Mouse (Mus musculus): ENCODE data around the gene Meox1. TPM values are rescaled to one million over a fixed set of nuclear protein-coding genes. Genes with fewer than 3 reads are reported as not detected.

The Meox1 gene
- polyA plus RNA-seq (2012; fragmentation: generic; extraction: Trizol), result 0.16 TPM

DNA sequence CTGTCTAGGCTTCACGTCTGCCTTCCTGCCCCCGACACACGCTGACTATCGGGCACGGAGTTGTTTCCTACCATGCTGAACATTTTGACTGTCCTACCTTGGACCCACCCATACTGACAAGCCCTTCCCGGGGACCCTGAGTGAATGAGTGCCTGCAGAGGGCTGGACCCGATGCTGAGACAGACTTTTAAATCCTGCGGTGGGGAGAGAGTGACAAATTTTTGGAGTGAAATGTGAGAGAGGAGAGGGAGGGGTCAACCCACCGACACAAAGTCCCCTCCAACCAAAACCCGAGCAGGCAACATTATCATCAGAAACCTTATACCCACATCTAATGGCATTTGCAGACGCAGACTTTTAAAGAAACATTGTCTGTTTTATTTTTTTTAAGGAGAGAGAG, at the start of gene Meox1:
Meox1 (minus strand) TSS at position 171 of the 400 bp plus-strand sequence.
- H3K4me3 ChIP-seq, result no peak within 1 kb of the TSS
- H3ac ChIP-seq (ENCODE audit: control insufficient read depth, insufficient read length), result no peak within 1 kb of the TSS
- no peaks in the 10 kb centered on the region for H3K79me2 ChIP-seq (ENCODE audit: control insufficient read depth, insufficient read depth)
- H3K4me2 ChIP-seq (ENCODE audit: low read depth), result peak within 1 kb of the TSS; percentile 61
- TF ChIP-seq MYOG (IDR thresholded peaks at IDR 0.05; ENCODE audit: control insufficient read depth in 1 of 3, insufficient read depth in 1 of 3, insufficient read length in 2 of 3, low read depth in 2 of 3) (peak in 1 of 3 experiments; percentile 39), MYOD1 (IDR thresholded peaks at IDR 0.05; ENCODE audit: control insufficient read depth in 1 of 3, insufficient read length in 2 of 3, low read depth in 2 of 3) (peak in 1 of 3 experiments; percentile 46), E2F4 (IDR thresholded peaks at IDR 0.05; ENCODE audit: insufficient read depth) (no peak)
- H3K27me3 ChIP-seq (ENCODE audit: control insufficient read depth, insufficient read depth, insufficient read length), result no peaks in the 10 kb centered on the region
- H3K36me3 ChIP-seq (ENCODE audit: control insufficient read depth, insufficient read depth), result no peaks in the 10 kb centered on the region

DNA sequence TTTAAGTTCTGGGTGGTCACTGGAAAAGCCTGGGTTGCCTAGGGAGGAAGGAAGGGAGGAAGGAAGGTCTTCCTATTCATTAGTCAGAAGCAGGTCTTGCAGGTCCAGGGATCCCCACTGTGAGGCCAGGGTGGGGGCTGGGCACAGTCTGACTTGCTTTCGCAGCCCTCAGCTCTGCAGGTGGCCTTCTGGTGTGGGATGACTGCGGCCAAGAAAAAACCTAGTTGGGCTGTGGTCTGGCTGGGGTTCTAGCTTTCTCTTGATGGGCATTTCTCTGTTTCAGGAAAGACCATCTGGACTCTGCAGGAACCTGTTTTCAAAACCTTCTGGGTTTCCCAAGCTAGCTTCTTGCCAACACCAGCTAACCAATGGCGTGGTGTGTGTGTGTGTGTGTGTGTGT, 48.9 kb upstream of the Meox1 start:
- TF ChIP-seq TCF3 (IDR thresholded peaks at IDR 0.05; ENCODE audit: insufficient read length, low read depth), result no peak
- no peak for TF ChIP-seq MAX (IDR thresholded peaks at IDR 0.05; ENCODE audit: low read depth)
- no peak for TF ChIP-seq TCF12 (IDR thresholded peaks at IDR 0.05; ENCODE audit: insufficient read depth, poor library complexity, severe bottlenecking)
- H3K27me3 ChIP-seq (ENCODE audit: control insufficient read depth, insufficient read depth, insufficient read length), result peaks cover 71% of the 10 kb centered on the region
- no peak overlapping the region for H3K4me3 ChIP-seq
- H3K36me3 ChIP-seq (ENCODE audit: control insufficient read depth, insufficient read depth), result no peaks in the 10 kb centered on the region
- H3K79me2 ChIP-seq (ENCODE audit: control insufficient read depth, insufficient read depth), result no peaks in the 10 kb centered on the region
- no peak overlapping the region for H3ac ChIP-seq (ENCODE audit: control insufficient read depth, insufficient read length)
- no peak overlapping the region for H3K4me2 ChIP-seq (ENCODE audit: low read depth)

DNA sequence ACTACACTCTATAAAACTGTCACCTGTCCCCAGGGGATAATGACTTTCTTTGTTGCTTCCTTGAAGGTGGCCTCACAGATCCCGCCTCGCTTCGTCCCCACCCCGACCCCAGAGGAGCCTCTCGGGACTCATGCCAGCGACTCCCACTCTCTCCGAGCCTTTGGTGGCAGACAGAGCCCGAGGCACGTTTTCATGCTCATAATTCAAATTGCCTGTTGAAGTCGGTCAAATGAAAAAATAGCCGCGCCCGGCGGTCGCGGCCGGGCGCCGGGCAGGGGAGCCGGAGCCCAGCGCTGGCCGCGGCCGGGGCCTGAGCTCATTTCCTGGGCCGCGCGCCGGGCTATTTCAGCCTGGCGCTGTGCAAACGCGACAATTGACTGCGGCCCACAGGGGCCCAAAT, 42.9 kb upstream of the Meox1 start:
- TF ChIP-seq MYOG (IDR thresholded peaks at IDR 0.05; ENCODE audit: control insufficient read depth in 1 of 3, insufficient read depth in 1 of 3, insufficient read length in 2 of 3, low read depth in 2 of 3) (no peak), TCF3 (IDR thresholded peaks at IDR 0.05; ENCODE audit: insufficient read length, low read depth) (no peak)
- Histone ChIP-seq H3K4me2 (ENCODE audit: low read depth) (no peak overlapping the region), H3K4me3 (no peak overlapping the region)

DNA sequence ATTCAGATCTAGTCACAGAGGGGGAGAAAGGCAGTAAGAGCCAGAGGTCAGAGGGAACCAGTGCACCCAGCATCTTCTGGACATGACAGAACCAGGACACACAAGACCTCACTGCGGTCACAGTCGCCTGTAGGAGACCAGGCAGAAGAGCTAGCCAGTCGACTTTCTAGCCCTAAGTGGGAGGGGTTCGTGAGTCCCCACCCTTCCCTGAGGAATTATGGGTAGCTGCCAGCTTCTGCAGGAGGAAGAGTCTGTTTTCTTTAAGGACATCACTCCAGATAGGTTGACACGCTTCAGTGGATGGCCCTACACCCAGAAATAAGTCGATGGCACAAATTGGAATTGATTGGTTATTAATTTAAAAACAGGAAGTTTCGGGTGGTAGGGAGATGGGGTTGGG, 42.2 kb upstream of the Meox1 start:
- Histone ChIP-seq H3K4me3 (no peak overlapping the region), H3ac (ENCODE audit: control insufficient read depth, insufficient read length) (no peak overlapping the region), H3K27me3 (ENCODE audit: control insufficient read depth, insufficient read depth, insufficient read length) (peaks cover 67% of the 10 kb centered on the region), H3K36me3 (ENCODE audit: control insufficient read depth, insufficient read depth) (no peaks in the 10 kb centered on the region), H3K4me2 (ENCODE audit: low read depth) (no peak overlapping the region), H3K79me2 (ENCODE audit: control insufficient read depth, insufficient read depth) (no peaks in the 10 kb centered on the region)
- no peak for TF ChIP-seq POLR2A (IDR thresholded peaks at IDR 0.05; ENCODE audit: insufficient read length, low read depth)
- TF ChIP-seq USF1 (IDR thresholded peaks at IDR 0.05; ENCODE audit: low read depth), result no peak
- TF ChIP-seq SRF (IDR thresholded peaks at IDR 0.05; ENCODE audit: control insufficient read depth, insufficient read length, low read depth), result no peak
- no peak for TF ChIP-seq TCF3 (IDR thresholded peaks at IDR 0.05; ENCODE audit: insufficient read length, low read depth)
- TF ChIP-seq MYOD1 (IDR thresholded peaks at IDR 0.05; ENCODE audit: control insufficient read depth in 1 of 3, insufficient read length in 2 of 3, low read depth in 2 of 3), result no peak
- TF ChIP-seq MYOG (IDR thresholded peaks at IDR 0.05; ENCODE audit: control insufficient read depth in 1 of 3, insufficient read depth in 1 of 3, insufficient read length in 2 of 3, low read depth in 2 of 3), result no peak
- TF ChIP-seq E2F4 (IDR thresholded peaks at IDR 0.05; ENCODE audit: insufficient read depth), result no peak
- TF ChIP-seq MAX (IDR thresholded peaks at IDR 0.05; ENCODE audit: low read depth), result no peak
- no peak for TF ChIP-seq REST (IDR thresholded peaks at IDR 0.05; ENCODE audit: insufficient read depth, insufficient read length)
- TF ChIP-seq CEBPB (IDR thresholded peaks at IDR 0.05; ENCODE audit: insufficient read depth, poor library complexity, severe bottlenecking), result no peak
- no peak for TF ChIP-seq TCF12 (IDR thresholded peaks at IDR 0.05; ENCODE audit: insufficient read depth, poor library complexity, severe bottlenecking)
- no peak for TF ChIP-seq POLR2AphosphoS2 (IDR thresholded peaks at IDR 0.05; ENCODE audit: insufficient read length, low read depth)

More for the DNA sequence above, 42.9 kb upstream of the Meox1 start:
- peaks cover 67% of the 10 kb centered on the region for H3K27me3 ChIP-seq (ENCODE audit: control insufficient read depth, insufficient read depth, insufficient read length)
- H3ac ChIP-seq (ENCODE audit: control insufficient read depth, insufficient read length), result no peak overlapping the region
- no peaks in the 10 kb centered on the region for H3K36me3 ChIP-seq (ENCODE audit: control insufficient read depth, insufficient read depth)
- no peaks in the 10 kb centered on the region for H3K79me2 ChIP-seq (ENCODE audit: control insufficient read depth, insufficient read depth)

DNA sequence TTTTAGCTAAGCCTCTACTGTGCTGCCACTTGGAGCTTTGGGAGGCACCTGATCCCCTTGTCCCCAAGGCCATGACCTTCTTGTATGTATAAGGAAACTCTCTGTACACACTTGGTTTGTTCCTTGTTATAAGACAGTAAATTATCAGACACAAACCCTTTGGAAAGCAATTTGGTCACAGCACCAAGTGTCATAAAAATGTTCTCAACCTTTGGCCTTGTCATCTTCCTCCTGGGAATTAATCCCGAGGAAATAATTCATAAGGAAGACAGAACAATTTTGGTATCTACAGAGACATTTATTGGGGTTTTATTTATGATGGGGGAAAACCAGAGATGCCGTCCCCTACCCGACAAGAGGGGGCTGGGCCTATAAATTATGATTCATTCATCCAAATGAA, 41.6 kb upstream of the Meox1 start:
- H3ac ChIP-seq (ENCODE audit: control insufficient read depth, insufficient read length), result no peak overlapping the region
- TF ChIP-seq TCF12 (IDR thresholded peaks at IDR 0.05; ENCODE audit: insufficient read depth, poor library complexity, severe bottlenecking) (no peak), POLR2AphosphoS2 (IDR thresholded peaks at IDR 0.05; ENCODE audit: insufficient read length, low read depth) (no peak), POLR2A (IDR thresholded peaks at IDR 0.05; ENCODE audit: insufficient read length, low read depth) (no peak), MYOG (IDR thresholded peaks at IDR 0.05; ENCODE audit: control insufficient read depth in 1 of 3, insufficient read depth in 1 of 3, insufficient read length in 2 of 3, low read depth in 2 of 3) (no peak), SRF (IDR thresholded peaks at IDR 0.05; ENCODE audit: control insufficient read depth, insufficient read length, low read depth) (no peak), REST (IDR thresholded peaks at IDR 0.05; ENCODE audit: insufficient read depth, insufficient read length) (no peak), MYOD1 (IDR thresholded peaks at IDR 0.05; ENCODE audit: control insufficient read depth in 1 of 3, insufficient read length in 2 of 3, low read depth in 2 of 3) (no peak), CEBPB (IDR thresholded peaks at IDR 0.05; ENCODE audit: insufficient read depth, poor library complexity, severe bottlenecking) (no peak), MAX (IDR thresholded peaks at IDR 0.05; ENCODE audit: low read depth) (no peak), TCF3 (IDR thresholded peaks at IDR 0.05; ENCODE audit: insufficient read length, low read depth) (no peak), E2F4 (IDR thresholded peaks at IDR 0.05; ENCODE audit: insufficient read depth) (no peak)
- peaks cover 60% of the 10 kb centered on the region for H3K27me3 ChIP-seq (ENCODE audit: control insufficient read depth, insufficient read depth, insufficient read length)
- H3K79me2 ChIP-seq (ENCODE audit: control insufficient read depth, insufficient read depth), result no peaks in the 10 kb centered on the region
- no peaks in the 10 kb centered on the region for H3K36me3 ChIP-seq (ENCODE audit: control insufficient read depth, insufficient read depth)
- no peak overlapping the region for H3K4me2 ChIP-seq (ENCODE audit: low read depth)
- no peak overlapping the region for H3K4me3 ChIP-seq
